Mouse (Mus musculus): ENCODE results near the gene Abhd2.

Abhd2 gene

GRCm38 (mm10) chr7:79293605-79294232, 20.7 kb downstream of the Abhd2 start:
- DNase-seq (ENCODE audit: low spot score), result no peak

DNA sequence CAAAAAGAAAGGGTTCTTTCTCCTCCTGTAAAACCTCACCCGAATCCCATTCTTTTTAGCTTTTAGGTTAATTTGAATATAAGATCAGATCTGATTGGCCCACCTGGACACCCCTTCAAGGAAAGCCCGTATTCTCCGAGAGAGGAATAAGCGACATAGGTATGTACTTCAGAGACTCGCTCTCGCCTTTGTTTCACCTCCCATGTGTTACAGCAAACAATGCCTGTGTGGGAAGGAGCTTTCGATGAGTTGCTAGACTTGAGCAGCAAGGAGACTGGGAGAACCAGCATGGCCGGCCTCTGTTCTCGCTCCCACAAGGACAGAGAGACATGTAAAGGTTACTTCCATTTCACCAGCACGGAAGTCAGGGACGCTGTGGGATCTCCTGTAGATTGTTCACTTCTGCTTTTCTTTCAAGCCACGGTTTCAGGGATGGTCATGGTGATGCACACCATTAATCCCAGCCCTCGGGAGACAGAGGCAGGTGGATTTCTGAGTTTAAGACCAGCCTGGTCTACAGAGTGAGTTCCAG, 21.5 kb downstream of the Abhd2 start:
- DNase-seq (ENCODE audit: low spot score), result no peak

DNA sequence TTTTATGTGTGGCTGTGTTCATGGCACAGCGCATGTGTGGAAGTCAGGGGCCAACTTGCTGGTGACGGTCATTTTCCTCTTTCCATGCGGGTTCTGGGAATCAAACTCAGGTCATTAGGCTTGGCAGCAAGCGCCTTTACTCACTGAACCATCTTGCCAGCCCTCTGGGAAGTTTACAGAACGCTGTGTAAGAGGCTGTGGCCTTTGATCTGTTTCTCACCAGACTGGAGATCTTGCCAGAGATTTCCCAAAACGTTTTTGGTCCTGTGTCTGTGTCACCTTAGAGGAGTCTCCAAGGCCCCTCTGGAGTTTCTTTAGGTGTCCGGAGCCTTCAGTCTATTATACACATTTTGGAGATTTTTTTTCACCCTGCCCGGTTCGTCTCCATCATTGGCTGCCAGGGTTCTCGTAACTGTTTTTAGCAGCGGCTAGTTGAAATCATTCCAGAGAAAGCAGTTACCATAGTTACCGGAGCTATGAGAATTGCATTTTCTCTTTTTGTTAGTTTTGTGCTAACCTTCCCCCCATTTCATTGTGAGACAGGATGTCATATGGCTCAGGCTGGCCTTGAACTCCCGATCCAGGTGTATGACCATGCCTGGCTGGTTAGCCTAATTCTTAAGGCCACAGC, 22.3 kb downstream of the Abhd2 start:
- peak; percentile 57 for DNase-seq (ENCODE audit: low spot score)

DNA sequence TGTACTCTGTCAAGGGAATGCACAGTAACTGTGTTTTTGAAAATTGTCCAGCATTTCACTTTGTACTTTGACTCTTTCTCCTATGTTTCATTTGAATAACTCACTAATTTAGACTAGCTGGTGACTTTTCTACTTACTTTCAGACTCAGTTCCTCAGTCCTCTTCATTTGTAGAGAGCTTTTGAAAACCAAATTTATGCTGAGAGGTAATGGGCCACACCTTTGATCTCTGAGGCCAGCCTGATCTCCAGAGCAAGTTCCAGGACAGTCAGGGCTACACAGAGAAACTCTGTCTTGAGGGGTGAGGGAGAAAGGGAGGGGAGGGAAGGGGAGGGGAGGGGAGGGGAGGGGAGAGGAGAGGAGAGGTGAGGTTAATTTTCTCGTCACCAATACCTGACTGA, 25.7 kb downstream of the Abhd2 start:
- no peak for DNase-seq (ENCODE audit: low spot score)

- no peak for DNase-seq (ENCODE audit: low spot score)
Measured at GRCm38 (mm10) chr7:79299548-79299947, 26.5 kb downstream of the Abhd2 start.

DNA sequence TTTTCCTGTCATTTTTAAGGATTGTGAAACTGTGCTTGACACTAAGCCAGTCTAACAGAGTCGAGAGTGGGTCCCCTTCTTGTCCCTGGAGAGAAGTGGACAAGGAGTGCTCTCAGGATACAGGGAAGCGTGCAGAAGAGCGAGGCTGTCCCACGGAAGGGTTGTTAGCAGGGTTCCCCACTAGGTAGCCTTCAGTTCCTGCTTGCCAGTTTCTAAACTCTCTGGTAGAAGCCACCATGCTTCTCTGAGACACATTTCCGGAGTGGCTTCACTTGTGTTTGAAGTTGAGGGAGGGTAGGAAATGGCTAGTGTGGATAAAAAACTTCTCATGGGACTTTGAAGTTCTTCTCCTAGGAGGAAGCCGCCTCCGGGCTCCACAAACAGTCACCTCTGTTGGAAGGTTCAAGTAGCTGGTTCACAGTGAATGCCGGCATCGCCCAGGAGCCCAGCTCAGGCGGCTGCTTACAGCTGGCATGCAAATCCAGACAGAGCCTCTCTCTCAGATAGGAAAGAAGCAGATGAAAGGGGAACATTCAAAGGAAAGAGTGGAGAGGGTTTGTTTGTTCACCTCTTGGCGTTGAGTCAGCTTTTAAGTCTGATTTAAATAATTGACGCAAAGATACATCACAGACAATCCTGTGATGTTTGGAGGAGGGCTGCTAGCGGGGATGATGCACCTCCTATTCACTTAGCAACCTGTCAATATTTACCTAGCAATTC, 27.6 kb downstream of the Abhd2 start:
- DNase-seq (ENCODE audit: low spot score), result peak; percentile 16

DNA sequence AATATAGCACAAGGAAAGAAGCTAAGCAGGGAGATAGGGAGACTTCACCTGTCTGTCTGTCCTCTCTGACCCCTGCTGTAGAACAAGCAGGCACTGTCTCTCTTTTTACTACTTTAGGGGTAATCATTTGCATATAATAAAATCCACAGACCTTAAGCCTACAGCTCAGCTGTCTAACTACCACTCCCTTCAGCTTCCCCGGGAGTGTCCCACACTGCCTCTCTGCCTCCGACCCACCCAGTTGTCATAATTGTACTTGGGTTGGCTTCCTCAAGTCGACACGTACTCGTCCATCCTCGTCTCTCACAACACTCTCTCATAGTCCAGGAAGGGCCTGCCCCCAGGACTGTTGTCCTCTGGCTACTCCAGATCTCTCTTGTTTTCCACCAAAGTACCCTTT, 29.1 kb downstream of the Abhd2 start:
- DNase-seq (ENCODE audit: low spot score), result no peak

DNA sequence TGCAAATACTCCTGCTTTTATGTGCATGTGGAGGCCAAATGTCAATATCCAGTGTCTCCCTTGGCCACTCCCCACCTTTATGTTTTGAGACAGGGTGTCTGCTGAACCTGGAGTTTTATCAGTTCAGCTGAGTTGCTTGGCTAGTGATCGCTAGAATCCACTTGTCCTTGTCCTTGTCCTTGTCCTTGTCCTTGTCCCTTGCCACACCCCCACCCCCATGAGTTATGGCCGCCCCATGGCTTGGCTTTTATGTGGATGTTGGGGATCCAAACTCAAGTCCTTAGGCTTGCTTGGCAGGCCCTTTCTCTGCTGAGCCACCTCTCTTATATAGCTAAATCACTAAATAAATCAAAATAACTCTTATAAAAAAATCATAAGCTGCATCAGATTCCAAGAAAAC, 29.6 kb downstream of the Abhd2 start:
- DNase-seq (ENCODE audit: low spot score), result no peak

- DNase-seq (ENCODE audit: low spot score), result no peak
Measured at GRCm38 (mm10) chr7:79303183-79303761, 30.3 kb downstream of the Abhd2 start.

GRCm38 (mm10) chr7:79308455-79309030, 35.5 kb downstream of the Abhd2 start:
- no peak for DNase-seq (ENCODE audit: low spot score)

DNA sequence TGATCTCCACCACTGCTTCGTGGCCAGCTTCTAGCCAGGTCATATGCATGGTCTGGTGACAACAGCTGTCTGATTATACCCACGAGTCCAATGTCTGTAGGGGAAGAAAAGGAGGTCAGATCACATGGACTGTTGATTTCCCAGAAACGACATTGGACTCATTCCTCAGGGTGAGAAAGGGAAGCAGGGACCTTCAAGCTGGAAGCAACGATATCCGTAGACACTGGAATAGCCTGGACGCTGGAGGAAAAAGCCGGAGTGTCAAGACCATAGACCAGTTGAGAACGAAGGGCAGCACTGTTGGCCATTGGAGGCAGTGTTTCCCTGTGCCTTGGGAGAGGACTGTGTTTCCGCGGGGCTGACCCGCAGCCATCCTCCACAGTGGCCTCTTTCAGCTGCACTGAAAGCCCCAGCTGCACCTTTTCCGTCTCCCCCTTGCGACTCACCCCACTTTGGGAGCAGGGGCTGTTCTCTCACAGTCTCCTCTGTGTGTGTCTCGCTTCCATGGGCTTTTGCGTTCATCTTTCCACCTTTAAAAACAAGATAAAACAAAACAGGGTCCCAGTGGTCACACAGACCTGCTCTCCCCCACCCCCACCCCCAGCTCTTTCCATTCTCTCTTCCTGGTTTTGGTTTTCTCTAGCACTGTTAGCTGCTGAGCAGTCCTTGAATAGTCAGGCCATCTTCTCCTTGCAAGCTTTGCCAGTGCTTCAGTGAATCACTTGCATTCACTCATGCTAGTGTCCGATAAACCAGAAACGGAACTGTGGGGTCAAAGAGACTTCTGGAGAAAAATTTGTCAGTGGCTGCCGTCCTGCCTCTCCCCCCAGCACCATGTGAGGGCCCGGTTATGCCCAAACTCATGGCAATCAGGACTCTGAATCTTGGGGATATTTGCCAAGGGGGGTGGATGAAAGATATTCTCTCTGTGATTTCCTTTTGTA, 36.5 kb downstream of the Abhd2 start:
- no peak for DNase-seq (ENCODE audit: low spot score)

DNA sequence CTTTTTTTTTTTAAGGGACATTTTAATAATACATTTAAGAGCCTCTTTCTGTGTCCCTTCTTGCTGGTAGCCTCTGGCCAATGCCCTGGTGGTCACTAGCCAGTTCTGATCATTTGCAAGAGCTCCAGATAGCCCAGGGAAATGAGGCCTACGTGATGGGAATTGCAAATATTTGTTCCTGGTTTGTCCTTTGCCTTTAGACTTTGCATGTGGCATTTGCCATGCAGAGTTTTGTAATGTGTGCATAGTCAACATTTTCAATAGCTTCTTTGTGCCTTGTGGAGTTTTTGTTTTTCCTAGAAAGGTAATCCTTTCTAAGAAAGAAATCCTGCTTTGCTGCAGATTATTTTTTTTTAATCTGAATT, 37.2 kb downstream of the Abhd2 start:
- DNase-seq (ENCODE audit: low spot score), result no peak

GRCm38 (mm10) chr7:79311420-79311988, 38.5 kb downstream of the Abhd2 start:
- no peak for DNase-seq (ENCODE audit: low spot score)

DNA sequence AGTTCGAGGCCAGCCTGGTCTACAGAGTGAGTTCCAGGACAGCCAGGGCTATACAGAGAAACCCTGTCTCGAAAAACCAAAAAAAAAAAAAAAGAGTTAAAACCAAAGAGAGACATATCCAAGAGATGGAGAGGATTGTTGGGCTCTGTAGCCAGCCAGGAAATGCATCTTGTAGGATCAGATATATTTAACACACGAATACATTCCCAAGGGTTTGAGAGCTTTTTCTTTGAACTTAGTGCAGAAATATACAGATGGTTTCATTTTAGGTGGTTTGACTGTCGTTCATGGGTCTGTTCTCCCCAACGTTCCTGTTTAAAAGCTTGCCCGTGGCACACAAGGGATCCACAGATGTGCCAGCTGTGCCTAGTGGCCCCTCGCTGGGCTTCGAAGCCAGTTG, 39.2 kb downstream of the Abhd2 start:
- DNase-seq (ENCODE audit: low spot score), result no peak

- DNase-seq (ENCODE audit: low spot score), result no peak
Measured at GRCm38 (mm10) chr7:79313519-79314059, 40.6 kb downstream of the Abhd2 start.

GRCm38 (mm10) chr7:79314517-79314916, 41.5 kb downstream of the Abhd2 start:
- no peak for DNase-seq (ENCODE audit: low spot score)

DNA sequence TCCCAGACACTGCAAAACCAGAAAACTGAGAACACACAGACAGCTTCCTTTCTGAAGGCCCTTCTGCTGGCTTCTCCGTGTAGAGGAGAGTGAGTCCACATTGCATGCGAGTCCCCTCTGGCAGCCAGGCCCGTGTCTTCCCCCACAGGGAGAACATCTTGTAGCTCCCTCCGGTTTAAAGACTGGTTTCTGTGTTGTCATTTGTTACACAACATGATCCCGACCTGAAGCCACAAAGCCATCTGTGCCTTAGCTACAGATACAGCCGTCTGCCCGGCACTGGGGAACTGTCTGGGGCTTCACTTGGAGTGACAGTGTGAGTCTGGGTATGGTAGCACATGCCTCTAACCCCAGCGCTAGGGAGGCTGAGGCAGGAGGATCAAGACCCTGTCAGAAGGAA, 42.1 kb downstream of the Abhd2 start:
- DNase-seq (ENCODE audit: low spot score), result no peak

GRCm38 (mm10) chr7:79316069-79316695, 43.2 kb downstream of the Abhd2 start:
- DNase-seq (ENCODE audit: low spot score), result no peak

GRCm38 (mm10) chr7:79317576-79317975, 44.6 kb downstream of the Abhd2 start:
- peak; percentile 49 for DNase-seq (ENCODE audit: low spot score)

- peak; percentile 29 for DNase-seq (ENCODE audit: low spot score)
Measured at GRCm38 (mm10) chr7:79318110-79318801, 45.3 kb downstream of the Abhd2 start.

Data from adipocyte (in vitro differentiated cells).